Mouse (Mus musculus) brain, embryonic 14.5 days (tissue): Measurements from ENCODE around the gene D13Ertd608e.
"Not testable (repeated sequence)": the region's sequence is repeated elsewhere in the genome, so short reads cannot be mapped to it uniquely, and the experiment has no call there.

Experiments used
- CTCF ChIP-seq: fragments of 200-500 bp; IDR thresholded peaks from 2 replicates; pipeline ENCODE4 v1.5.1; 2012; ENCODE audit warnings: inconsistent platforms, mild to moderate bottlenecking, moderate library complexity, borderline replicate concordance; ENCODE audit not compliant: insufficient read depth, insufficient read length; ENCODE audit errors: extremely low read depth
- POLR2A ChIP-seq: fragments of 200-500 bp; IDR thresholded peaks from 2 replicates; pipeline ENCODE4 v1.6.1; 2012; ENCODE audit warnings: mild to moderate bottlenecking, inconsistent platforms, borderline replicate concordance; ENCODE audit not compliant: poor library complexity, insufficient read depth, insufficient read length, severe bottlenecking; ENCODE audit errors: extremely low read depth

- TF ChIP-seq CTCF = peak; percentile 35; the same call in 1 of the 2 replicates
- TF ChIP-seq POLR2A = not testable (repeated sequence)
These were observed at the start of gene D13Ertd608e for GRCm38 (mm10) chr13:119835320-119836056.
